Mouse (Mus musculus) embryo, embryonic 10 days (tissue): ENCODE results near the gene Tmcc3.
"Not testable (repeated sequence)": the region's sequence is repeated elsewhere in the genome, so short reads cannot be mapped to it uniquely, and the experiment has no call there.

Experiments
- DNase-seq: peaks from one replicate; pipeline ENCODE4 v3.0.0-alpha.2; 2015; ENCODE audit warnings: low spot score

The Tmcc3 gene

DNA sequence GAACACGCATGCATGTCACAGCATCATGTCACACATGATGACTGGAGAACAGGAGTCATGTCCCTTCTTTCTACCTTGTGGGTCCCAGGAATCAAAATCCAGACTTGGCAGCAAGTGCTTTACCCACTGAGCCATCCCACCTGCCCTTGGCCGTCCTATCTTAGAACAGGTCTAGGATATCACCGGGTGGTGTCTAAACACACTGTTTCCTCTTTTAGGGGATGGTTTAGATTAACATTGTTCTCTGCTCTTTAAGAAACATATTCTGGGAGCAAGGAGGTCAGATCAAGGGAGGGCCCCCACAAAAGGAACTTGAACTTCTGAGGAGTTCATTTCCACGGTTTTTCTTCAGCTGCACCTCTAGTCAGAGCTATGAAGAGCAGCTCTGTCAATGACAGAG lies 272.0 kb downstream of the Tmcc3 start:
- DNase-seq: no peak

DNA sequence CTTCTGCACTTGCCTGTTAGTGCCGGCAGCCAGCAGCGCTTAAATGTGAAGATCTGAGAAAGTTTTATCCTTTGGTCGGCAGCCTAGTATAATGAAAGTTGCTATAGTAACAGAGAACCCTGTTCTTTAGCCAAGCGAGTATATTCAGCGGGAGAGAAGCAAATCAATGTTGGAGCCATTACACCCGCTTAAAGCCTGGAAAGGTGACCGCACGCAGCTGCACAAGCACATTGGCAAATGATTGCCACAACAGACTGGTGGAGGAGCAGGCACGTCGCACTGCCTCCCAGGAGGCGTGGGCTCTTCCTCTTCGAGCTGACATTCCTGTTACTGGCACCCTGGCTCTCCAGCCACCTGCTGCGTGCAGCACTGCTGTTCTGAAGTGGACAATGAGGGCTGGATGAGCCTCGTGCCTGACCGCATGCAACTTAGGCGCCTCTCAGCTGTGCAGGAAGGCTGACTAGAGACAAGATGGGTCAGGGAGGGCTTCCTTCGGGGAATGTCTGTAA lies 273.2 kb downstream of the Tmcc3 start:
- DNase-seq: no peak

DNA sequence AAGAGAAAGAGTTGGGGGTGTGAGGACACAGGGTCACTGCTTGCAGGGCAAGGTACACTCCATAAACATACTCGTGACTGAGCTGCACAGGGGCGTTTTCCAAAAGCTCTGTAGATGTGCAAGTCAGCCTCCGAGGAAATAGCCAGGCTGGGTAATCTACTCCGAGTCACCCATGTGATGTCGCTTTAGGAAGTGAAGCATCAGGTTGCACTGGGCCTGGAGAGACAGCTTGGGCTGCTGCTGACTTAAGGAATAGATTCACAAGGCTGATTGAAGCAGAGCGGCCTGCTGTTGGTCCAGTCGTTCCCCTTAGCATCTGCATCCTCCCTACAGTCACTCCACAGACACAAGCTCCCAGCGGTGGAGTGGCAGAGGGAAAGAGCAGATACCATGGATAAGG lies 274.1 kb downstream of the Tmcc3 start:
- peak; percentile 13 for DNase-seq

DNA sequence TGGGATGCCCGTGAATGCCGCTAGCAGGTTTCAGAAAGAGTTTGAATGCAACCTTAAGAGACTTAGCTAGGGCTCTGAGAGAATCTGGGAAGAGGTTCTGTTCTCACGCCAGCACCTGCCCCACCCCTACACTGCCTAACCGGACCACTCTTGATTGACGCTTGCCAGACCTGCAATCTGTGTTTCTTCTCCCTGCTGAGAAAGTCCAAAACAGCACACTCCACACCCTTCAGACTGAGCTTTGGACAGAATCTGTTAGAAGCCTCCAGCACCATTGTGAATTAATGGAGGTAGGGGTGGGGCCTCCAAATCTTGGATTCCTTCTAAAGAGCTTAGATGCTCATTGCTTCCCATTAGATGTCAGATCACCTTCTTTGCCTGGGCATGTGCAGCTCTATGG lies 277.2 kb downstream of the Tmcc3 start:
- DNase-seq: no peak

GRCm38 (mm10) chr10:94595705-94596104 lies 284.0 kb downstream of the Tmcc3 start:
- DNase-seq: no peak

DNA sequence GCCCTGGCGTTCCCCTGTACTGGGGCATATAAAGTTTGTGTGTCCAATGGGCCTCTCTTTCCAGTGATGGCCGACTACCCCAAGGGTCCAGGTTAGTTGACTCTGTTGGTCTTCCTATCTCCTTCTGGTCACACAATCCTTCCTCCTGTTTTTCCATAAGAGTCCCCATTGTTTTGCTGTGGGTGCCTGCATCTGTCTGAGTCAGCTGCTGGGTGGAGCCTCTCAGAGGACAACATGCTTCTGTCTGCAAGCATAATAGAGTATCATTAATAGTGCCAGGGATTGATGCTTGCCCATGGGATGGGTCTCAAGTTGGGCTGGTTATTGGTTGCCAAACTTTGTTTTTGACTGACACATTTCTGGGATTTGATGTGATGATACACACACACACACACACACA lies 288.1 kb downstream of the Tmcc3 start:
- DNase-seq: not testable (repeated sequence)

DNA sequence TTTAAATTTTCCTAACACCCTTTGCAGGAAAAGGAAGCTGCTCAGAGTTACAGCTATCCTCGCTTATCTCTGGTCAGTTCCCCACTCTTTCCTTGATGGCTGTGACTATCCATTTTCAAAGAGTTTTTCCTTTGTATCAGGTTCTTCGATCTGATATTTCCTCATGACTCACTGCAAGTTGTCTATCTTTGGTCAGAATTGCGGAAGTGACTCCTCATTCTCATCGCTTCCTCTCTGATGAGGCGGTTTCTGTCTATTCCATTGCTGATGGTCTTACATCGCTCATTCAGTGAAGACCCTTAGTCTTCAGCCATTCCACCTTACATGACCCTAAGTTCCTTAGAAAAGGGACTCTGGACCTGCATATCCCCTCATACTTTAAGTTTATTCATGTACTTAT lies 289.3 kb downstream of the Tmcc3 start:
- DNase-seq: no peak

DNA sequence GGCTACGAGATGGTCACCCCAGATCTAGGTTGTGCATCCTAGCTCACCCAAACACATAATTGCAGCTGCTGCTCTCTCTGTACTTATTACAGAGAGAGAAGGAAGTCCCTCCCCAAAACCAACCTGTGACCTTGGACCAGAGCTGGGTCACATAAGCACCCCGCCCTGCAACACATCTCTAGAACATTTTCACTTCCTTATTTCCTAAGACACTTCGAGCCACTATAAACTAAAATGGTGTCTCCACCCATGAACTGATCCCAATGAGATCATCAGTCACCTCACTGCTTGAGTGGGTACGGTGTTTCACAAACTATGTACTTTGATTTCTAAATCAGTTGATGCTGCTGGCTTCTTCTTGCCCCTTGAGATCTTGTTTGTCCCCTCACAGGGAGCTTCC lies 293.7 kb downstream of the Tmcc3 start:
- DNase-seq: no peak

GRCm38 (mm10) chr10:94609309-94609777 lies 297.6 kb downstream of the Tmcc3 start:
- DNase-seq: peak; percentile 83

GRCm38 (mm10) chr10:94611228-94611968 lies 299.6 kb downstream of the Tmcc3 start:
- DNase-seq: no peak

- DNase-seq: no peak
Observed at GRCm38 (mm10) chr10:94611969-94612440, 300.3 kb downstream of the Tmcc3 start.

- DNase-seq: no peak
Observed at GRCm38 (mm10) chr10:94619586-94619985, 307.8 kb downstream of the Tmcc3 start.

- DNase-seq: no peak
Observed at GRCm38 (mm10) chr10:94620561-94620960, 308.8 kb downstream of the Tmcc3 start.

DNA sequence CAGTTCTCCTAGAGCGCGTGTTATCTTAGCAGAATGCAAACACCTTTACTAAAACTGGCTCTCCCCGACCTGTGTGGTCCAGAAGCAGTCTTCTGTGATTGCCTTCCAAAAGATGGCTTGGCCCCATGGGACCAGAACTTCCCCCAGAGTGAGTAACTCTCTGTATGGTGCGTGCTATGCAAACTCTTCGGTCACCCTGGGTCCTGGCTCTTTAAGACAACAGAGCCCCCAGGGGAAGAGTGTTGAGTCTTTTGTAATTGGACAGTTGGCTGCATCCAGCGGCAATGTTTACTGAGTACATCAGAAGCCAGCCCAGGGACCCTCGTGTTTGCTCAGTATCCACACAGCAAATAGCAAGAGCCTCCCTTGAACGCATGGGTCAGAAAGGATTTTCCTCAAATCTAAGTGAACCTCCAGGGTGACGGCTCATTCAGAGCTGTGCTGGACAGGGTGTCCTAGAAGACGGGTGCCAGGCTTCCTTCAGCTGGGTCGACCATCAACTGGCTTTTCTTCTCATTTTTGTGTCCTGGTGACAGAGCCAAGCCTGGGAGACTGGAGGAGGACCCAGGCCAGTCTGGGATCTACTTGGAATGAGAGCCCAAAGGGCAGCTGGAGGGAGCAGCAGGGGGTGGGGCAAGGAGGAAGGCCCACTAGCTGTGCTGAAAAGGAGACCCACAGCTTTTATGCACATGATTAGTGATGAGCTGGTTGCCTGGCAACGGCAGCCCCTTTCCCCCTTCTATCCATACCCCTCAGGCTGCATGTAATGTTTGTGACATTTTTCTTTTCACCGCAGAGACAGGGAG lies 309.9 kb downstream of the Tmcc3 start:
- peak; percentile 73 for DNase-seq

DNA sequence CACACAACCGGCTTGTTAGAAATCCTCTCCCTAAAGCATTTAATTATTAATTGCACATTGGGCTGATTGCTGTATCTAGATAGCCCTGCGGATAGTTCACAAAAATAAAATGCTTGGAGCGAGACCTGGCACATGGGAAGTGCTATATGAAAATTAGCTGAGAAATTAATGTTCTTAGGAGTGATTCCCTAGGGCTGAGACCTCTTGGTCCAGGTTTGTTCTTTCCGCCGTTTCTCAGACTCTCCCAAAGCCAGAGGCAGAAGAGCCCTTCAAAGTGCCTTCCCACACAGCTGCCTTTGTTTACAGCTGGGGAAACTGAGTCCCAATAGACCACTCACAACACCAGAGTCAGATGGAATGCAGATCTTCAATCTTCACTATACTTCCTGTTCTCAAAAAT lies 310.5 kb downstream of the Tmcc3 start:
- DNase-seq: no peak

DNA sequence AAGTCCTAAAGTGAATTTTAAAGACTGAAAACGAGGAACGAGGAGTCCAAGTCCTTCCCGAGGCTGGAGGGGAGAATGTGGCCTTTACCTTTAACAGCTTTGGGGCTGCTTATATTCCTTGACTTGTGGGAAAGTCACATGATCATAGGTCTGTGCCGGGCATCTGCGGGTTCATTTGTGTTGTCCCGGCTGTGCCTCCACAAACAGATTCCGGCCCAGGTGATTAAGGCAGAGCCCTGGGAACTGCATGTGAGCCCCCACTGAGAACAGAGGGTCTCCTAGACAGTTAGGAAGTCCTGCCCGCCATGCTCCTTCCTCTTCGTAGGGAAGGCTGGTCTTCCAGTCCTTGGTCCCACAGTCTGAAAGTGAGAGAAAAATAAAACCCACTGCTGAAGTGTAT lies 311.1 kb downstream of the Tmcc3 start:
- DNase-seq: no peak

DNA sequence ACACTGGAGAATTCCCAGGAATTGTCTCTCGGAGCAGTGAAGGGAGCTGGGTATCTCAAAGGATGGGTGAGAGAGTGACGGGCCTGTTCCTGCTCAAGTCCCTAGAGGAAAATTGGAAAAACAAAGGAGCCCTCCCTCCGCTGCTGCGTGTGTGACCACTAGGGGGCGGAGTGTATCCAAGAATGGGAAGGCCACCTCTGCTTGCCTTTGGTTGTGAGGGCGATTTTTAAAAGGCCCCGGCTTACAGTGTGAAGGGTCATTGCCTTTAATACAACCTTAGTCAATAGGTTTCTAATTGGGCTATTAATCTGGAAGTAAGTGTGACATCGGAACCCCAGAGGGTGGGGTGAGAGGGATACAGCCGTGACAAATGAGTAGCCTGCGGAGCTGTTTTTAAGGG lies 311.9 kb downstream of the Tmcc3 start:
- peak; percentile 94 for DNase-seq

GRCm38 (mm10) chr10:94625036-94625435 lies 313.3 kb downstream of the Tmcc3 start:
- no peak for DNase-seq

DNA sequence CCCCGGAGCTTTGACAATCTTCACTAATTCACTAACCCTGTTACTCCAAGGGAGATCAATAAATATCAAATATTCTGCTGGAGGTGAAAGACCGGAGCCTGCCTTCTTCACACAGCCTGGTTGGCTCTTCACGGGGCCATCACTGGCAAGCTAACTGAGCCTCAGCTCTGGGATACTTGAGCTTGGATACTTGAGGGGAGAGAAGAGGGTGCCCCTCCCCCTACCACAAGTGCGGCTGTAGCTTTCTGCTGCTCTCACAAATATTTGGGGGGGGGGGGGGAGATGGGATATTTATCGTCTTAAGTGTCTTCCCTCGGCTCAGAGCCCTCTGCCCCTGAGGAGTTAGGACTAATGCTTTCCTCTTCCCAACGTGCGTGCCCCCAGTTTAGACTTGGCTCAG lies 313.9 kb downstream of the Tmcc3 start:
- DNase-seq: no peak

DNA sequence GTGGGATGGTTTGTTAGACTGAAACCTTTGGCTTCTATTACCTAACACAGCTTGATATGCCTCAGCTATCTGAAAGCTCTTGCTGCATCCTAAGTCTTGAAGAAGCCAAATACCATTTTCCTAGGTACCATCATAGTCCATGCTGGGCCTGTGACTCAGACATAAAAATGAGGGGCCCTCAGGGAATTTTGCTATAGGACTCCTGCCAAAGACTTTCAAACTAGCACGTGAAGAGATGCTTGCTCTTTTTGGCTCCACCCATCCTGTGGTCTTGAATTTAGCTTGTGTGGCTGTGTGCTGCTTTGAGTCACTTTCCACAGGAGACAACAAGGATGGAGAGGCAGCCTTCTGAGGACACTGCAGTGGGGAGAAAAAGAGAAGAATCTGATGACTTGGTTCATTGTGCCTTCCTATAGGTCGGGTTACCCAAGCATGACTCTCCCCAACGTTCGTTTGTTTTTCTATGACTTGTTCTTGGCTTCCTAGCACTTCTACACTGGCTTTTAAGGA lies 319.1 kb downstream of the Tmcc3 start:
- DNase-seq: no peak

GRCm38 (mm10) chr10:94631541-94632113 lies 319.9 kb downstream of the Tmcc3 start:
- peak; percentile 71 for DNase-seq

- no peak for DNase-seq
Observed at GRCm38 (mm10) chr10:94632245-94632644, 320.5 kb downstream of the Tmcc3 start.
